Mouse (Mus musculus) G1E (cell line): Measurements from ENCODE around the gene Tldc2. TPM values are rescaled to one million over a fixed set of nuclear protein-coding genes. Genes with fewer than 3 reads are reported as not detected.

ENCODE experiments used
- ATAC-seq: 2 replicates; pipeline ENCODE4 v1.8.0; 2016; ENCODE audit warnings: mild to moderate bottlenecking; ENCODE audit not compliant: insufficient number of reproducible peaks, poor library complexity, low FRiP score, severe bottlenecking; ENCODE audit errors: extremely low read depth
- DNase-seq: peaks from one replicate; pipeline ENCODE4 v3.0.0; 2012; ENCODE audit warnings: low spot score
- H3K27me3 ChIP-seq: 2 replicates; pipeline ENCODE4 v1.6.1; 2012; ENCODE audit warnings: mild to moderate bottlenecking, low read length, inconsistent platforms; ENCODE audit not compliant: insufficient read depth
- H3K36me3 ChIP-seq: replicated peaks from 2 replicates; pipeline ENCODE3; 2012; ENCODE audit warnings: mild to moderate bottlenecking, inconsistent platforms
- H3K4me1 ChIP-seq: 2 replicates; pipeline ENCODE4 v1.6.1; 2012; ENCODE audit warnings: low read depth, low read length, inconsistent platforms, mixed read lengths; ENCODE audit not compliant: insufficient read depth
- H3K4me3 ChIP-seq: 2 replicates; pipeline ENCODE4 v1.5.1; 2012; ENCODE audit warnings: low read depth, mild to moderate bottlenecking, inconsistent platforms, low read length, moderate library complexity, mixed read lengths
- H3K9me3 ChIP-seq: replicated peaks from 2 replicates; pipeline ENCODE4 v1.6.1; 2012; ENCODE audit warnings: inconsistent platforms
- CTCF ChIP-seq: IDR thresholded peaks from 2 replicates; pipeline ENCODE4 v1.5.1; 2012; ENCODE audit warnings: low read depth, low read length, inconsistent platforms, mixed read lengths
- GATA1 ChIP-seq: IDR thresholded peaks from 2 replicates; pipeline ENCODE4 v1.6.1; 2012; ENCODE audit warnings: borderline replicate concordance, low read length, inconsistent platforms, mixed read lengths
- GATA2 ChIP-seq: IDR thresholded peaks from 2 replicates; pipeline ENCODE4 v1.6.1; 2012; ENCODE audit warnings: low read depth, low read length, inconsistent platforms, borderline replicate concordance
- POLR2AphosphoS5 ChIP-seq: IDR thresholded peaks from 2 replicates; pipeline ENCODE4 v1.6.1; 2012; ENCODE audit warnings: low read depth, low read length, inconsistent platforms; ENCODE audit not compliant: insufficient replicate concordance
- TAL1 ChIP-seq: conservative IDR thresholded peaks from 2 replicates; pipeline ENCODE4 v1.6.1; 2012; ENCODE audit warnings: low read depth, low read length, inconsistent platforms, mixed read lengths
- polyA plus RNA-seq: library from polyadenylated mRNA; stranded (reverse); fragments of >175 nt; gene quantifications from 2 replicates; pipeline ENCODE4 v1.2.3, GENCODE M21; 2012
- total RNA-seq, 2 experiments: library from RNA; stranded (forward) in 1 of 2; stranded (reverse) in 1 of 2; fragments of 200-1000 nt in 1 of 2; fragments of >200 nt in 1 of 2; fragmentation: Nextera tagmentation in 1 of 2; gene quantifications; 2 replicates each; pipeline ENCODE4 v1.2.3; 2014 to 2017

Tldc2 gene
- total and polyA plus RNA-seq, 3 experiments = not detected

GRCm38 (mm10) chr2:157104454-157104853, 17.6 kb downstream of the Tldc2 start:
- TF ChIP-seq TAL1 = no peak
- no peak for TF ChIP-seq POLR2AphosphoS5
- no peak for TF ChIP-seq CTCF
- H3K36me3 ChIP-seq = peaks cover 90% of the 10 kb centered on the region
- DNase-seq = no peak

DNA sequence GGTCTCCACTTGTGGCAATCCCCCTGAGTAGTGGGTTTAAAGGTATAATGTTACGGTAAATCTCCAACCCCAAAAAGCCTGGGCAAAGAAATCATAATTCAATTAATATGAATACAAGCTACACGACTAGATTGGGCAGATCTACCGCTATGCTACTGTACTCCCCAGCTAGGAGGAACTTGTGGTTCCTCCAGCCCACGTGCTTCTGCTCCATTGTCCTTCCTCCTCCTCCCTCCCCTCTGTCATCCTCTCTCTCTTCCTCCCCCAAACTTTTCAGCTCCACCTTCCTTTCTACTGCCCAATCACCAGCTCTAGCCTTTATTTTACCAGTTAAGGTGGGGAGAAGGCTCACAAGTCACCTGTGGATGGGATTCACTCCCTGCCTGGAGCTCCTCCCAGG, 21.4 kb downstream of the Tldc2 start:
- Histone ChIP-seq H3K4me3 (no peak overlapping the region), H3K36me3 (peaks cover 90% of the 10 kb centered on the region), H3K4me1 (peaks cover 6% of the 10 kb centered on the region), H3K9me3 (no peaks in the 10 kb centered on the region), H3K27me3 (no peaks in the 10 kb centered on the region)
- DNase-seq (no peak), ATAC-seq (no peak)
- TF ChIP-seq GATA1 (no peak), TAL1 (no peak), GATA2 (no peak), CTCF (no peak), POLR2AphosphoS5 (no peak)

More at GRCm38 (mm10) chr2:157104454-157104853, 17.6 kb downstream of the Tldc2 start:
- peaks cover 8% of the 10 kb centered on the region for H3K4me1 ChIP-seq
- no peak for ATAC-seq
- no peak overlapping the region for H3K4me3 ChIP-seq
- no peaks in the 10 kb centered on the region for H3K27me3 ChIP-seq
- no peaks in the 10 kb centered on the region for H3K9me3 ChIP-seq

DNA sequence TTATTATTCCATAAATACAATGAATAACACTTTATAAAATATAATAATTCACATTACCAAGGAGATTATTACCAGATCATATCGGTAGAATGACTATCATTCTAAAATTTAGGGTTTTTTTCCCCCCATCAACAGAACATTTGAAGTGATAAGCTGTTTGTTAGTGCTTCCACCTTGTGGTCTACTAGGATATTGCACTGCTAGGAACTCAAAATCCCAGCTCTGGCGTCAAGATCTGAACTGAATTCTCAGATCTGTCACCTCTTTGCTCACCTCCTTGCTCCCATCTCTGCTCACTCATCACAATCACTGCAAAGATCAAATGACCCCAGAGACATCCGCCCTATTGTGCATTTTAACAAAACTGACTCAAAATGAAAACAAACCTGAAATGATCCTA, 30.1 kb downstream of the Tldc2 start:
- no peak for TF ChIP-seq GATA1
- TF ChIP-seq CTCF = peak; percentile 74
- no peak for ATAC-seq
- Histone ChIP-seq H3K27me3 (no peaks in the 10 kb centered on the region), H3K4me3 (no peak overlapping the region), H3K36me3 (peaks cover 86% of the 10 kb centered on the region), H3K4me1 (no peaks in the 10 kb centered on the region), H3K9me3 (no peaks in the 10 kb centered on the region)
- DNase-seq = no peak

DNA sequence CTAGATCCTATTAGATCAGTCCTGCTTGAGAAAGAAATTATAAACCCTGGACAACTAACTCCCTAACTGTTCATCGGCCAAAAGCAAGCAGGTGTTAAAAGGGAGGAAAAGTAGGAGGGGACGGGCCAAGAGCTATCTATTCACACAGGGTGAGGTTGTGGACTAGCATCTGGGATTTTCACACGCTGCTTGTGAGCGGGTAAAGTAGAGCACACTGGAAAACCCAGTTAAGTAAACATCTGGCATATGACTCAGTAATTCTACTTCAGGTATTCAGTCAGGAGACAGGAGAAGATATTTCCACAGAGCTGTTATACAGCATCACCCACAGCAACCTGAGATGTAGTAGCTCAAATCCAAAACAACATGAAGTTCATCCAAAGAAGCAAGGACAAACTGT, 31.7 kb downstream of the Tldc2 start:
- H3K9me3 ChIP-seq = no peaks in the 10 kb centered on the region
- no peaks in the 10 kb centered on the region for H3K4me1 ChIP-seq
- TF ChIP-seq GATA2 = no peak
- no peak for TF ChIP-seq TAL1
- no peak for TF ChIP-seq CTCF
- no peak for TF ChIP-seq GATA1
- TF ChIP-seq POLR2AphosphoS5 = no peak
- no peaks in the 10 kb centered on the region for H3K27me3 ChIP-seq
- no peak overlapping the region for H3K4me3 ChIP-seq
- H3K36me3 ChIP-seq = peaks cover 86% of the 10 kb centered on the region
- ATAC-seq (no peak), DNase-seq (no peak)

- H3K36me3 ChIP-seq = peaks cover 86% of the 10 kb centered on the region
- TF ChIP-seq TAL1 (no peak), POLR2AphosphoS5 (no peak), GATA1 (no peak), CTCF (no peak), GATA2 (no peak)
- no peak for ATAC-seq
- H3K4me1 ChIP-seq = no peaks in the 10 kb centered on the region
- no peak overlapping the region for H3K4me3 ChIP-seq
- no peaks in the 10 kb centered on the region for H3K27me3 ChIP-seq
- H3K9me3 ChIP-seq = no peaks in the 10 kb centered on the region
- DNase-seq = no peak
Measured at GRCm38 (mm10) chr2:157119075-157119474, 32.2 kb downstream of the Tldc2 start.

GRCm38 (mm10) chr2:157121766-157122165, 34.9 kb downstream of the Tldc2 start:
- ATAC-seq (no peak), DNase-seq (no peak)
- Histone ChIP-seq H3K9me3 (no peaks in the 10 kb centered on the region), H3K4me3 (no peak overlapping the region), H3K27me3 (no peaks in the 10 kb centered on the region), H3K36me3 (peaks cover 88% of the 10 kb centered on the region), H3K4me1 (no peaks in the 10 kb centered on the region)
- no peak for TF ChIP-seq GATA2
- TF ChIP-seq TAL1 = no peak
- TF ChIP-seq CTCF = no peak

- Histone ChIP-seq H3K4me3 (no peak overlapping the region), H3K36me3 (peaks cover 89% of the 10 kb centered on the region), H3K4me1 (peaks cover 13% of the 10 kb centered on the region), H3K9me3 (no peaks in the 10 kb centered on the region), H3K27me3 (no peaks in the 10 kb centered on the region)
- DNase-seq = no peak
- TF ChIP-seq CTCF = no peak
- no peak for TF ChIP-seq GATA2
- no peak for TF ChIP-seq TAL1
- no peak for TF ChIP-seq POLR2AphosphoS5
- no peak for TF ChIP-seq GATA1
- no peak for ATAC-seq
Measured at GRCm38 (mm10) chr2:157125246-157125645, 38.4 kb downstream of the Tldc2 start.
